Mouse (Mus musculus) splenic B cell, adult 2 months (primary cell): ENCODE measurements around the gene Rab3c.

Source experiments
- DNase-seq: peaks from one replicate; pipeline ENCODE4 v3.0.0-alpha.2; 2011; ENCODE audit warnings: low read depth, low spot score
- H3K27me3 ChIP-seq: 2 replicates; pipeline ENCODE4 v1.6.1; 2012; ENCODE audit warnings: mild to moderate bottlenecking, low read length, moderate library complexity, mixed read lengths; ENCODE audit not compliant: control insufficient read depth, poor library complexity, insufficient read depth, severe bottlenecking
- H3K36me3 ChIP-seq: 2 replicates; pipeline ENCODE4 v1.6.1; 2012; ENCODE audit warnings: mild to moderate bottlenecking, low read length, moderate library complexity, mixed read lengths; ENCODE audit not compliant: control insufficient read depth, poor library complexity, insufficient read depth, severe bottlenecking

The Rab3c gene

DNA sequence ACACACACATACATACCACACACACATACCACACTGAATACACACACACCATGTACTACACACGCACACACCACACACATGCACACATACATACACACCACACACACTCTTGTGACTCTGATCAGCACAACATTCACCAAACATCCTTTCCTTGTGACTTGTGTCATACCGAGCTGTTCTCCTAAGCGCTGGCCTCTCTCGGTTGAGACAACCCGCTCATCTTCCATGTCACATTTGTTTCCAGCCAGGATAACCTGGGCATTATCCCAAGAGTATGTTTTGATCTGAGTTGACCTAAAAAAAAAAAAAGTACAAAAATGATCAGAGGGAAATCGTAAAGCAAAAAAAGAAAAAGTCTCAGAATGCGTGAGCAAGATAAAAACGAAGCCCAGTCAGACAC is 196.8 kb downstream of the Rab3c start:
- DNase-seq = no peak
- Histone ChIP-seq H3K36me3 (no peaks in the 10 kb centered on the region), H3K27me3 (no peaks in the 10 kb centered on the region)

DNA sequence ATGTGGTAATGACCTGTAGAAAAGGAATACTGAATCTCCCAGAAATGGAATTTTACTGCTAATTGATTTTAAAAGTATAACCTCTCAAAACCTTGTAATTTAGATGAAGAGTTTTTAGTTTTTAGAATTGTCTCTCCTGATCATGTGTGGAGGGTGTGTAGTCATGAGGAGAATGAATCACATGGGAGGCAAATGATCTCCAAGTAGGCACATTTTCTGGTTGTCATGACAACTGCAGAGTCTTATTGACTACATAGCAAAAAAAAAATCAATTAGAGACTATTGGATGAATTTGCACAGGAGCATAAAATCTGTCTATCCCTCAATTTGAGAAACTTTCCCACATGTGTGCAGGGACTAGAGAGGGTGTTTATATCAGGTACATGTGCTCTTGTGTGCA is 199.6 kb downstream of the Rab3c start:
- no peaks in the 10 kb centered on the region for H3K27me3 ChIP-seq
- DNase-seq = no peak

DNA sequence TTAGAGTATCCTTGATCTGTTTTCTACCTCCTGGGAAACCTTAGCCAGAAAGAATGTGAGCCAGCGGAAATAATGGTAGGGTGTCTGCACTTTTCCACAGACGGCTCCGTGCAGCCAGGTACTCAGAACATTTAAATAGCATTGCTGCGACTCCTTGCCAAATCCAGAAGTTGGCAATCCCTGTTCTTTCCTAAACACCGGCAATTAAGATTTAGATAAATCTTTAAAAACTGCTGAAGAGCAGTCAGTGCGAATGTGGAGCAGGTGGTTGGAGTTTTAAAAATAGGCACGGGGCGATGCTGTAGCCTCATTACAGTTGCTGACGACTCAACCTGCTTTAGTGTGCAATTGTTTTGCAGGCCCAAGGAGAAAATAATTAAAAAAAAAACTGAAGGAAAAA is 205.2 kb downstream of the Rab3c start:
- no peaks in the 10 kb centered on the region for H3K36me3 ChIP-seq
- H3K27me3 ChIP-seq = no peaks in the 10 kb centered on the region
- DNase-seq = no peak

More for the DNA sequence above, 199.6 kb downstream of the Rab3c start:
- no peaks in the 10 kb centered on the region for H3K36me3 ChIP-seq

DNA sequence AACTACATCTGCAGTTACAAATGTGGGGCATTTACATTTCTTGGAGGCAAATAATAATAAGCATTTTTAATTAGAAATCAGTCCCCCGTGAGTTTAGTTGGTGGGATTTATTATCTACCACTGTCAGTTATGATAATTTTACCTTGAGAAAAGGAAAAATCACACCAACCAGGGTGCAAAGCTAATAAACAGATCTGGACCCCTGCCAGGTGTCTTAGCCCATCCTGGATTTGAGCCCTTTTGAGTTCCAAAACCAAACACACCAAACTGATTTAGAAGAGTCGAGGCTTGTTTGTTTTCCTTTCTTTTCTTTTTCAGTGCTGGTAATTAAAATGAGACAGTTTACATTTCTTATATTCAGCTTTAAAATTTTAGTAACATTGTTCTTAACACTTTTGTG is 206.6 kb downstream of the Rab3c start:
- no peaks in the 10 kb centered on the region for H3K36me3 ChIP-seq
- DNase-seq = no peak
- H3K27me3 ChIP-seq = no peaks in the 10 kb centered on the region

DNA sequence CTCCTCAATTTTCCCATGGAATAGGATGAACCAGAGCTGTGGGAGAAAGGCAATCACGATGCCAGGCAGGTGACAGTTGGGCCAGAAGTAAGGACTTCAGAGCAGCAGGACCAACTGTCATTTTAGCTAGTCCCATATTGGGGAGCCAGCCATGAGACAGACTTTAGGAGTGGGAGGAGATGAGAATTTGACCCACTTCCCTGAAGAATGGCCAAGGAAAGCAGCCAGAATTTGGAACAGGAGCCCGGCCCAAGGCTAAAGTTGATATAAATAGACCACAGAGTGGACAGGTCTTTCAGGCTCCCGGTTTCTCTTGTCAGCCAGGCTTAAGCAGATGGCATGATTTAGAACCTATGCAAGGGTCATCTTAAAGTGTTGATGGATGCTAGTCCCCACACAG is 213.6 kb downstream of the Rab3c start:
- no peak for DNase-seq
- Histone ChIP-seq H3K36me3 (no peaks in the 10 kb centered on the region), H3K27me3 (no peaks in the 10 kb centered on the region)

DNA sequence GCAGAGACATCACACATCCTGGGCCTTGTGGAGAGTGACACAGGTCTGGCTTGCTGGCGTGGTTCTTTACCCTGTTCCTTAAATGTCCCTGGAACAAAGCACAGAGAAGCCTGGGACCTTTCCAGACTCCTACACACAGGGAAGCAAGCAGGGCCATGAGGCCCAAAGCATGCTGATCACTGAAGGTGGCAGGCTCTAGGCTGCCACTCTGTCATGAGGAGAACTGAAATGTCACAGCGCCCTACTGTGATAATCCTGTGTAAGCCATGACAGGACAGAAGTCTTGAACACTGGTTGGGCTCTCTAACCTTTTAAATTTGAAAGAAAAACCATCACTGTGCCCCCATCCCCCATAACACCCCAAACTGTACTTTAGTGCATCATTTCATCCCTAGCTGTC is 214.1 kb downstream of the Rab3c start:
- no peak for DNase-seq
- Histone ChIP-seq H3K36me3 (no peaks in the 10 kb centered on the region), H3K27me3 (no peaks in the 10 kb centered on the region)

DNA sequence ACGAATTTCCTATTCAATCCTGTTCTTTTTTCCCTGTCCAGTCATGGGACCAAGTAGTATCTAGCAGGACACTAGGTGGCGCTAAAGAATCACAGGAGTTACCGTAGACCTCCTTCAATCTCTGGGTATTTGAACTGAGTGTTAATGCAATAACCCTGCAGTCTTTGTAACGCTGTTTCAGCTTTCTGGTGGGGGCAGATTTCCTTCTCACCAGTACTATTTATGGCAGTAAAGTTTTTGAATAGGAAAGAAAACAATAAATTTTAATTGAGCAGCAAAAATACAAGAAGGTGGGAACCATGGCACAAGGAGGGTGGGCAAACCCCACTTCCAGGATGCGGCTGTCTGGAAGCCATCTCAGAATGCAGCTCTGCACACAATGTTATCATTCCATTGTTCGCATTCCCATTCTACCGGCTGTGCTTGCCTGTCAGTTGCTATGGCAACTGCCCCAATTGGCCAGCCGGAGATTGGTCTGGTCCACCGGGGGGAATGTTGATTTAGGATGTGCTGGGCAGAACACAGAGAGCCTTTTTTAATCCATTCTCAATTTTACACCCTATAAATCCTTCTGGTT is 217.9 kb downstream of the Rab3c start:
- no peaks in the 10 kb centered on the region for H3K36me3 ChIP-seq
- H3K27me3 ChIP-seq = no peaks in the 10 kb centered on the region
- DNase-seq = peak; percentile 81

DNA sequence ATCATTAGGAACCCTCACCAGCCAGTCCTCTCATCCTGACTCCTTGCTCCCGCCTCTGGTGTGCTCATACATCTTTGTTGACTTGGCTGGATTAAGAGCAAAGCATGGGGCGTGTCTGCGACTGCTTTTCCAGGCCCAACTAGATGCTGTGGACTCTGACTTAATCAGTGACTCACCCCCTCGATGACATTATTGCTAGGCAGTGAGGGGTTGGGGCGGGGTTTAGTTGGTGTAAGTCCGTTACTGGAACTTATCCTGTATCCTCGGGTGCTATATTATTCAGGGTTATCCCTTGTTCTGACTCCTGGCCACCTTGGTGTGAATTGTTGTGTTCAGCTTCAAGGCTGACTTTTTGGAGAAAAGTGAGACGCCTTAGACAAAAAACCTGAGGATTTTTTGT is 218.5 kb downstream of the Rab3c start:
- Histone ChIP-seq H3K27me3 (no peaks in the 10 kb centered on the region), H3K36me3 (no peaks in the 10 kb centered on the region)
- no peak for DNase-seq

DNA sequence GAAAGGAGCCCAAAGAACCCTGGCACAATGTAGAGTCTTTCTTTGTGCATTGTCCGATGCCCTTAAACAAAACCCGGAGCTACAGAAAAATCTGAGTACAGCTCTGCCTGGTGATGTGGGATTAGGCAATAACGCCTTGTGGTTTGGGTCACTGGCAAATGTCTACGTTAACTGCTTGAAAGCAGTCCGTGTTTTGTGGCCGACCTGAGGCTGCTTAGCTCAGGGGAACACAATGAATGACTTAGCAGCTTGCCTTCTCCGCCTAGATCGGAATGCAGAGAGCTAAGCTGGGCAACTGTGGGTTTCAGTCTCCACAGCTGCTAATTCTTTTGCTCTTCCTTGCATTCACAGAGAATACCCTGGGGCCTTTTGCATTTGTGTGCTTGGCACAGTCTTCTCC is 226.3 kb downstream of the Rab3c start:
- no peak for DNase-seq
- Histone ChIP-seq H3K36me3 (no peaks in the 10 kb centered on the region), H3K27me3 (no peaks in the 10 kb centered on the region)

DNA sequence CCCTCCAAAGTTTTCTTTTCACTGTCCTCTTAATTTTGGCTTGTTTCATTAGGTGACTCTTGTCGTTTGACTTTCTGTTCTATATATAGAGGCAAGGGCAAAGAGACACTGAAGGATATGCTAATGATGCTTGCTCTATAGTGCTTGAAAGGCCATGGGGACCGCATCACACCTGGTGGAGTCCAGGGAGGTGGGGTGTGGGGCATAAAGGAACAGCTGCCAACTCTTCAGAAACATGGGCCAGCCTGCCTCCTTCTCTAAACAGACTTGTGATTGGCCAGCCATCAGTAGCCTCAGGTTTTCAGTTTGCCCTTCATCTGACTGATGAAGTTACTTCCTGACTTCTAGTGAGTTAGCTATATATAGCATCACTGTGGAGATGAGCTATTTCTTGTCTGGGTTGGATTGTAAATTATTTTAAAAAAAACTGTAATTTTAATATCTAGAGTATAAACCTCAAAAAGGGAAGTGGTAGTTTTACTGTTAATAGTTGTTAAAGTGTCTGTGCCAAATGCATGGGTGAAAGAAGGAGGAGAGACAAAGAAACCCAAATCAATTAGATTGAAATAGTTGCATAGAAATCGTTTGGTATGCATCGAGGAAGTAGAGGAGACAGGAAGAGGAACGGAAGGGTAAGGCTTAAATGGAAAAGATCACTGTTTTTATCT is 231.9 kb downstream of the Rab3c start:
- no peaks in the 10 kb centered on the region for H3K27me3 ChIP-seq
- DNase-seq = peak; percentile 54
- no peaks in the 10 kb centered on the region for H3K36me3 ChIP-seq

DNA sequence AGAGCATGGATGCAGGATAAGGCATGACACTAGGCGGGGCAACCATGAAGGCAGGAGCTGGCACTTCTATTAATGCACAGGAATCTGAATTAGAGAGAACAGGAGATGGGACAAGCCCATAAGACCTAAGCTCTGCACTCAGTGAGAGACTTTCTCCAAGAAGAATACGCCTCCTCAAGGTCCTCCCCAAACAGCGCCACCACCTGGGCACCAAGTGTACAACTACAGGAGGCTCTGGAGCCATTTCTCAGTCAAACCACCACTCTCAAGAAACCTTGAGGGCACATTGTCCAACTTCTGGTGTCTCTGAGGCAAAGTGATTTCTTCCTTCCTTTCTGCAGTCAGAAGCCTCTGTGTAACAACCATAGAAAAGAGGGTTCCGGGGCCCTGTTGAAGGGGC is 236.4 kb downstream of the Rab3c start:
- H3K36me3 ChIP-seq = no peaks in the 10 kb centered on the region
- no peaks in the 10 kb centered on the region for H3K27me3 ChIP-seq
- DNase-seq = no peak

DNA sequence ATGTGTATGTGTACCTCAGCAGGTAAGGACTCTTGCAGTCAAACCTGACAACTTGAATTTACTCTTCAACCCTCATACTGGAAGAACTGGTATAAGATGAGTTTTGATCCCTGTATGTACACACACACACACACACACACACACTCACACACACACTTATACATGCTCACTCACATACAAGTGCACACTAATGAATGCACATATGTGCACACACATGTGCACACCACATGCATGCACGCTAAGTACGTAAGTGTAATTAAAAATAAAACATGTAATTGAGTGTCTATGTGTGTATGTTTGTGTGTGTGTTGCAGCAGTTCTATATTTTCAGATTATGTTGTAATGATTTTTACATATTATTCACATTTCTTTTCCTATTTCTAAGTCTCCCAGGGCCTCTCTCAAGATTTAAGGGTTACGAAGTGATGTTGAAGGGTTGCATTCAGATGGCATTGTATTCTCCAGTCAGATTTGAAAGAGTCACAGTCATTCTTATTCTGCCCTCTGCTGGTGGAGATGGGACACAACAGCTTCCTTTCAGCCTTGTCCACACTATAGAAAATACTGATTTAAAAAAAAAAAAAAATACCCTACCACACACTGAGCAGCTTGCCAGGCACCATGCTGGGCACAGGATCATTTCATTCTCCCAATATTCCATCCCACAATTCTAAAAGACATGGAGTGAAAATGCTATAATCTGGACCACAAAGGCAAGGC is 240.9 kb downstream of the Rab3c start:
- Histone ChIP-seq H3K36me3 (no peaks in the 10 kb centered on the region), H3K27me3 (no peaks in the 10 kb centered on the region)
- peak; percentile 58 for DNase-seq

DNA sequence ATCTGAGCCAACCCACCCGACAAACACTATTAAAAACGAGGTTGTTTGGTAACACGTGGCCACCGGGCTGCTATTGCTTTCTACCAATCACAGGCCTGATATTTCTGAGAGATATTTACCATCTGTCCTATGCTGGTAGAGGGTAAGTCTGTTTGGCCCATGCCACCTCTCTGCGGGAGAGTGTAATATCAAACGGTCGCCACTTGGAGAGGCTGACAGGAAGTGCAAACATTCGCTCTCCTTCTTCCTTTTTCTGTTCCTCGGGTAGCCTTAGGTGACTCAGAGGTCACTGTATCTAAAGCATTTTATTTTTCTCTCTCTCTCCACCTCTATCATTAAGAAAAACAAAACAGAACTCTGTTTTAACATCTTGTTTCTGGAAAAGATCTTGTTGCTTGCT is 241.6 kb downstream of the Rab3c start:
- no peaks in the 10 kb centered on the region for H3K27me3 ChIP-seq
- H3K36me3 ChIP-seq = no peaks in the 10 kb centered on the region
- DNase-seq = peak; percentile 19

DNA sequence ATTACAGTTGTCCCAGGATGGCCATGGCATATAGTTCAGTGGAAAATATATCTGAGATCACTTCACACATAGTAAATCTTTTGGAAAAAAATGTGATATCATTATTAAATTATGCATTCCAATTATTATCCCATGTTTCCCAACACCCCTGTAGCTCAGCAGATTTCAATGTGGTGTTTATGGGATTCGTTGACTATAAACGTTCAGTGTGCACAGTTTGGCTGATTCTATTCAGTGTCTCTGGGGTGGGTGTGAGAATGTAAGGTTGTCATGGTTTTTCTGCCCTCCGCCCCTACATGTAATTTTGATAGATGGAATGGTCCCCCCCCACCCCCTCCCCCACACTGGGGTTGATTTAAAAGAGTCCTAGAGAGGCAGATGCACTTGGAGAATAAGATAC is 242.3 kb downstream of the Rab3c start:
- Histone ChIP-seq H3K36me3 (no peaks in the 10 kb centered on the region), H3K27me3 (no peaks in the 10 kb centered on the region)
- no peak for DNase-seq

DNA sequence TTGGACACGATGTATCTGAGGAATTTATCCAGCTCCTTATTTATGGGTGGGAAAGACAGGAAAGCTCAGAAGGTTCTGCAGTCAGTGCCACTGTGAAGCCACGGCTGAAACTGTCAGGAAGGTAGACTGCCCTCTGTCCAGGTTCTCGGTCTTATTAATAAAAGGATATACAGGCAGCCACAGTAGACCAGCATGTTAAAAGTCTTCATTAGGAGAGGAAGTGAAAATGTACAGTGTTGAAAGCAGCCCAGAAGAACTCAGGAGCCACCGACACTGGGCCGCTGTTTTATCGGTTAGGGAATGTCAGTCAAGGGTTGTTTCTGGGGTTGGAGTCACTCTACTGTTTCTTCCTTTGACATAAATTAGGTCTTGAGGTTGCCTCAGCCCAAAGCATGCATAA is 245.9 kb downstream of the Rab3c start:
- no peaks in the 10 kb centered on the region for H3K27me3 ChIP-seq

More for the DNA sequence above, 245.9 kb downstream of the Rab3c start:
- H3K36me3 ChIP-seq = no peaks in the 10 kb centered on the region
- DNase-seq = no peak
